In the genomic region with DNA sequence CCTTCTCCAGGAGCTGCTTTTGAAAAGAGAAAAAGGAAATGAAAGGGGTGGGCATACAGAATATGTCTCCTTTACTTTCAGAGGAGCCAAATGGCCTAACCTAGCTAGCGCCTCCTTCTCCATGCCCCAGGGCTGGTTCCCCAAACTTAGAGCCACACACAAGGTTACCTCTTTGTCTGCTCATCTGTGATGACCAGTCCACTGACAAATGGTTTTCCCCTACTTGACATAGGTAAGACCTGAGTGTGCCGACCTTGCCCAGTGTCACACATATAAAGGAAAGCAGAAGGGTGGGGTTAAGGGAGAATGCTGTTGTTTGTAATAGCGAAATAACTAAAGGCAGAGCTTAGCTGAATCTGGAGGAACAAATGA, we compare ENCODE assay signal across 9 mouse cellular contexts. TPM values are rescaled to one million over a fixed set of nuclear protein-coding genes. Genes with fewer than 3 reads are reported as not detected.
DNase-seq lines count a peak whose midpoint lies in the region; ATAC-seq and TF ChIP-seq lines count a peak whose summit lies in the region.
"Had no signal": no experiment of that assay in that cellular context is flagged by ENCODE, and none has a peak within 500 bp of the region (broad histone marks: within the 10 kb centered on the region; RNA-seq: fewer than 3 reads in every experiment).

No protein-coding gene starts in this region.

- no peak overlapping the region for H3K9ac ChIP-seq in heart, embryonic 11.5 days (ENCODE audit: low read depth, low read length)
- no peak overlapping the region for H3K9ac ChIP-seq in midbrain, embryonic 13.5 days (replicated peaks)
- H3K9ac ChIP-seq in midbrain, postnatal 0 days (replicated peaks; ENCODE audit: low read length, poor library complexity, severe bottlenecking): no peak overlapping the region

- no peak overlapping the region for H3K4me3 ChIP-seq in heart, embryonic 11.5 days (ENCODE audit: low read depth, low read length)
- H3K4me3 ChIP-seq in midbrain, embryonic 13.5 days (replicated peaks): no peak overlapping the region
- H3K4me3 ChIP-seq in midbrain, postnatal 0 days (ENCODE audit: low read depth, low read length): no peak overlapping the region
- no peak overlapping the region for H3K4me3 ChIP-seq in limb, embryonic 10.5 days
- no peak overlapping the region for H3K4me3 ChIP-seq in olfactory bulb, adult 2 months (ENCODE audit: insufficient read depth, low read depth, low read length)

- intact Hi-C loops in heart, postnatal 36 days (cut with DNase I): no loop called here

- no peak for ATAC-seq in heart, embryonic 11.5 days (replicated peaks; ENCODE audit: insufficient number of reproducible peaks, low FRiP score, low TSS enrichment)
- ATAC-seq in midbrain, embryonic 13.5 days: no peak
- ATAC-seq in midbrain, postnatal 0 days (ENCODE audit: low FRiP score): no peak

- H3K9me3 ChIP-seq in heart, embryonic 11.5 days (replicated peaks; ENCODE audit: control insufficient read depth, low read length): no peaks in the 10 kb centered on the region
- H3K9me3 ChIP-seq in midbrain, embryonic 13.5 days: no peaks in the 10 kb centered on the region
- H3K9me3 ChIP-seq in midbrain, postnatal 0 days (ENCODE audit: low read length): no peaks in the 10 kb centered on the region
- no peaks in the 10 kb centered on the region for H3K9me3 ChIP-seq in limb, embryonic 10.5 days (replicated peaks)

- DNase-seq in heart, postnatal 36 days: no peak
- DNase-seq in midbrain, postnatal 0 days (ENCODE audit: low spot score): no peak
- no peak for DNase-seq in limb, embryonic 10.5 days (ENCODE audit: low spot score)
- no peak for DNase-seq in spleen, adult 12 weeks (ENCODE audit: low spot score)
- no peak for DNase-seq in cerebellum, postnatal 14 days
- DNase-seq: lung, adult 2 months had no signal

- H3K27me3 ChIP-seq in heart, embryonic 11.5 days (ENCODE audit: control insufficient read depth, insufficient read depth, low read length): no peaks in the 10 kb centered on the region
- no peaks in the 10 kb centered on the region for H3K27me3 ChIP-seq in midbrain, embryonic 13.5 days
- H3K27me3 ChIP-seq in midbrain, postnatal 0 days (ENCODE audit: insufficient read depth, low read length): no peaks in the 10 kb centered on the region
- H3K27me3 ChIP-seq in limb, embryonic 10.5 days (ENCODE audit: low read depth, poor library complexity, severe bottlenecking): no peaks in the 10 kb centered on the region

- H3K36me3 ChIP-seq in heart, embryonic 11.5 days (ENCODE audit: control insufficient read depth, insufficient read depth, low read length): 0 out of 2 replicates have a peak, but pooled peaks cover 1% of the 10 kb centered on the region
- H3K36me3 ChIP-seq in midbrain, embryonic 13.5 days: peaks cover 34% of the 10 kb centered on the region
- H3K36me3 ChIP-seq in midbrain, postnatal 0 days (ENCODE audit: insufficient read depth, low read length): peaks cover 26% of the 10 kb centered on the region
- H3K36me3 ChIP-seq in limb, embryonic 10.5 days: peaks cover 79% of the 10 kb centered on the region

- peak overlapping the region; percentile 43 for H3K4me2 ChIP-seq in heart, embryonic 11.5 days
- H3K4me2 ChIP-seq in midbrain, embryonic 13.5 days (replicated peaks): no peak overlapping the region
- H3K4me2 ChIP-seq in midbrain, postnatal 0 days (ENCODE audit: low read depth, low read length, poor library complexity, severe bottlenecking): no peak overlapping the region

- no peak for TF ChIP-seq CTCF in midbrain, postnatal 0 days (IDR thresholded peaks at IDR 0.05)
- TF ChIP-seq CTCF in olfactory bulb, adult 2 months (IDR thresholded peaks at IDR 0.05; ENCODE audit: insufficient read depth, low read depth, low read length): no peak

- peak overlapping the region; percentile 73 for H3K27ac ChIP-seq in heart, embryonic 11.5 days (ENCODE audit: low read depth, low read length)
- peak overlapping the region; percentile 89 for H3K27ac ChIP-seq in midbrain, embryonic 13.5 days
- no peak overlapping the region for H3K27ac ChIP-seq in midbrain, postnatal 0 days (ENCODE audit: low read depth, low read length)
- peak overlapping the region; percentile 46; the same call in 1 of the 2 replicates for H3K27ac ChIP-seq in limb, embryonic 10.5 days
- H3K27ac ChIP-seq in olfactory bulb, adult 2 months (ENCODE audit: insufficient read depth, low read depth, low read length): peak overlapping the region; percentile 57

- H3K4me1 ChIP-seq in heart, embryonic 11.5 days (ENCODE audit: control insufficient read depth, insufficient read depth, low read length): peaks cover 68% of the 10 kb centered on the region
- H3K4me1 ChIP-seq in midbrain, embryonic 13.5 days (replicated peaks): peaks cover 70% of the 10 kb centered on the region
- 0 out of 2 replicates have a peak, but pooled peaks cover 16% of the 10 kb centered on the region for H3K4me1 ChIP-seq in midbrain, postnatal 0 days (ENCODE audit: insufficient read depth, low read length)
- H3K4me1 ChIP-seq in limb, embryonic 10.5 days: peaks cover 42% of the 10 kb centered on the region
- H3K4me1 ChIP-seq in olfactory bulb, adult 2 months (ENCODE audit: control insufficient read depth, insufficient read depth, low read length): peaks cover 62% of the 10 kb centered on the region

- no peak for TF ChIP-seq POLR2A in olfactory bulb, adult 2 months (IDR thresholded peaks at IDR 0.05; ENCODE audit: insufficient read depth, low read depth, low read length)

- 63% methylated on average over 3 of the region's 3 CpGs for WGBS in heart, embryonic 11.5 days (ENCODE audit: insufficient replicate concordance)
- 81% methylated on average over 3 of the region's 3 CpGs for WGBS in midbrain, embryonic 13.5 days
- 75% methylated on average over 3 of the region's 3 CpGs for WGBS in midbrain, postnatal 0 days
- 73% methylated on average over 3 of the region's 3 CpGs for WGBS in limb, embryonic 10.5 days
- 56% methylated on average over 3 of the region's 3 CpGs for WGBS in olfactory bulb, adult 2 months

RNA-seq across cellular contexts. Expression of a gene that starts 16.2 kb away (rescaled TPM):
- 10.4 and 14.6 TPM in 2 replicates for polyA plus RNA-seq in heart, embryonic 11.5 days (2014; fragmentation: Nextera tagmentation; extraction: Ambion mirVana)
- 10 to 100 TPM; 18.2 to 19.7 TPM for total RNA-seq in heart, postnatal 36 days (2021)
- polyA plus RNA-seq in midbrain, embryonic 13.5 days (2015; fragmentation: Nextera tagmentation; extraction: Ambion mirVana): 21.0 and 26.1 TPM in 2 replicates
- 115 and 152 TPM in 2 replicates for total RNA-seq in midbrain, postnatal 0 days (2014; rRNA removed)
- polyA plus RNA-seq in midbrain, postnatal 0 days (2015; fragmentation: Nextera tagmentation; extraction: Ambion mirVana): 35.4 and 36.3 TPM in 2 replicates
- polyA plus RNA-seq in limb, embryonic 10.5 days (2016; fragmentation: Nextera tagmentation; extraction: Ambion mirVana): 7.6 and 8.0 TPM in 2 replicates
- polyA plus RNA-seq in olfactory bulb, adult 2 months (2012; ENCODE audit: insufficient read depth, insufficient read length, low replicate concordance, missing spikeins): not detected in 2 replicates

RNA-seq across cellular contexts. Expression of a gene that starts 42.5 kb away (rescaled TPM):
- 11.6 and 11.9 TPM in 2 replicates for polyA plus RNA-seq in heart, embryonic 11.5 days (2014; fragmentation: Nextera tagmentation; extraction: Ambion mirVana)
- total RNA-seq in heart, postnatal 36 days (2021): 10 to 100 TPM; 16.6 to 17.0 TPM
- polyA plus RNA-seq in midbrain, embryonic 13.5 days (2015; fragmentation: Nextera tagmentation; extraction: Ambion mirVana): 10.9 and 12.9 TPM in 2 replicates
- total RNA-seq in midbrain, postnatal 0 days (2014; rRNA removed): 14.6 and 21.2 TPM in 2 replicates
- polyA plus RNA-seq in midbrain, postnatal 0 days (2015; fragmentation: Nextera tagmentation; extraction: Ambion mirVana): 5.4 and 5.6 TPM in 2 replicates
- polyA plus RNA-seq in limb, embryonic 10.5 days (2016; fragmentation: Nextera tagmentation; extraction: Ambion mirVana): 13.3 and 15.9 TPM in 2 replicates
- not detected in 2 replicates for polyA plus RNA-seq in olfactory bulb, adult 2 months (2012; ENCODE audit: insufficient read depth, insufficient read length, low replicate concordance, missing spikeins)

RNA-seq across cellular contexts. Expression of a gene that starts 58.9 kb away (rescaled TPM):
- 2.6 and 3.6 TPM in 2 replicates for polyA plus RNA-seq in heart, embryonic 11.5 days (2014; fragmentation: Nextera tagmentation; extraction: Ambion mirVana)
- total RNA-seq in heart, postnatal 36 days (2021): 1 to 10 TPM; 3.7 to 3.8 TPM
- polyA plus RNA-seq in midbrain, embryonic 13.5 days (2015; fragmentation: Nextera tagmentation; extraction: Ambion mirVana): 53.5 and 56.3 TPM in 2 replicates
- total RNA-seq in midbrain, postnatal 0 days (2014; rRNA removed): 7.0 and 7.1 TPM in 2 replicates
- polyA plus RNA-seq in midbrain, postnatal 0 days (2015; fragmentation: Nextera tagmentation; extraction: Ambion mirVana): 9.9 TPM in 2 replicates
- 0.84 and 0.92 TPM in 2 replicates for polyA plus RNA-seq in limb, embryonic 10.5 days (2016; fragmentation: Nextera tagmentation; extraction: Ambion mirVana)
- polyA plus RNA-seq in olfactory bulb, adult 2 months (2012; ENCODE audit: insufficient read depth, insufficient read length, low replicate concordance, missing spikeins): not detected in 2 replicates
